Mouse (Mus musculus) olfactory bulb, adult 2 months (tissue): ENCODE data around the gene 4933416C03Rik.

Experiments
- CTCF ChIP-seq: fragments of 200-500 bp; IDR thresholded peaks from 2 replicates; pipeline ENCODE4 v1.5.1; 2012; ENCODE audit warnings: low read depth, mild to moderate bottlenecking, low read length, moderate library complexity; ENCODE audit not compliant: insufficient read depth
- POLR2A ChIP-seq: fragments of 200-500 bp; IDR thresholded peaks from 2 replicates; pipeline ENCODE4 v1.6.1; 2012; ENCODE audit warnings: mild to moderate bottlenecking, low read depth, low read length, moderate library complexity; ENCODE audit not compliant: insufficient read depth

DNA sequence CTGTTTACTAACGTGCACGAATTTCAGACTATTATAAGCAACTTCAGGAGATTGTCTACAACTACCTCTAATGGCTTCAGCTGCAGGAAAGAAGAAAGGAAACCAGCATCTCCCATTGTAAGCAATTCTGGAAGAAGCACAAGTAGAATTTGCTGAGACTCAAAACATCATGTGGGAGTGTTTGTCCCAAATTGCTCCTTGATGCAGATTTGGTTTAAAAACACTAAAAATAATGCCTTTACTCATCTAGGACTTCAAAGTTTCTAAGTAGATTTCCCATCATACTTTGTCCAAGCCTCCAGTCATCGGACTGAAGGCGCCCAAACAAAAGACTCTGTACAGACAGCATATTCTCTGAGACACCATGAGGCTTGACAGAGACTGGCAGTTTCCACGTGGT, 37.8 kb downstream of the 4933416C03Rik start:
- TF ChIP-seq CTCF (no peak), POLR2A (no peak)
